Mouse (Mus musculus): ENCODE data around the gene Otop1. TPM values are rescaled to one million over a fixed set of nuclear protein-coding genes. Genes with fewer than 3 reads are reported as not detected.

Otop1 gene
- not detected in 2 replicates for polyA plus RNA-seq (2014; fragmentation: Nextera tagmentation; extraction: Ambion mirVana)

- H3K27me3 ChIP-seq (ENCODE audit: control insufficient read depth, insufficient read depth, low read length): peaks cover 47% of the 10 kb centered on the region
Observed at GRCm38 (mm10) chr5:38275771-38276170, at the start of gene Otop1. Gene Otop1, plus strand, starts transcription at chr5:38275972.

DNA sequence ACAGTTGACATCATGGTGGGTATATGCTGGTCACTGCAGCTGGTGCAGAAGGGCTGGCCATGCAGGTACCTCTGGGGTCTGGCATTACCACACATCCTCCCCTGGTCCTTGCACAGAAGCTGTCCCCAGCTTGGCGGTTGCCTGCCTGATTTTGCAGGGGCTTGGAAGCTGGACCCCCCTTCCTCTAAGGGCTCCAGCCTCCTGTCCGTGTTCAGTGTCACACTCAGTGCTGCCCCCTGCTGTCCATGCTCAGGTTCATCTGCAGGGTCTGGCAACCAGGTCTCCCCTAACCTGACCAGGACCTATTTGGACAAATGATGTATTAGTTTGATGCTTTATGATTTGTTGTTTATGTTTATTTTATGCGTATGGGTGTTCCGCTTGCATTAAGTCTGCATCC, 40.4 kb upstream of the Otop1 start:
- H3K36me3 ChIP-seq (ENCODE audit: control insufficient read depth, insufficient read depth, low read length): no peaks in the 10 kb centered on the region; the same call in 1 of the 2 replicates
- DNase-seq (ENCODE audit: low spot score): peak; percentile 74
- no peaks in the 10 kb centered on the region for H3K27me3 ChIP-seq (ENCODE audit: control insufficient read depth, insufficient read depth, low read length)
- no peaks in the 10 kb centered on the region for H3K4me1 ChIP-seq (replicated peaks; ENCODE audit: control insufficient read depth, insufficient read depth, low read length)
- WGBS: 59% methylated on average over 4 of the region's 4 CpGs
- no peak overlapping the region for H3K4me3 ChIP-seq (ENCODE audit: low read depth, low read length)
- no peak overlapping the region for H3K4me2 ChIP-seq (ENCODE audit: low read depth, low read length, severe bottlenecking)
- no peaks in the 10 kb centered on the region for H3K9me3 ChIP-seq (ENCODE audit: control insufficient read depth, low read length)
- peak; percentile 64 for ATAC-seq (replicated peaks; ENCODE audit: low FRiP score)
- no peak overlapping the region for H3K9ac ChIP-seq (ENCODE audit: low read length)
- H3K27ac ChIP-seq (ENCODE audit: low read depth, low read length): no peak overlapping the region

More at GRCm38 (mm10) chr5:38275771-38276170, at the start of gene Otop1:
- H3K9me3 ChIP-seq (ENCODE audit: control insufficient read depth, low read length): no peaks in the 10 kb centered on the region
- H3K27ac ChIP-seq (ENCODE audit: low read depth, low read length): no peak within 1 kb of the TSS
- no peak for DNase-seq (ENCODE audit: low spot score)
- peak within 1 kb of the TSS; percentile 17; the same call in 1 of the 2 replicates for H3K4me3 ChIP-seq (ENCODE audit: low read depth, low read length)
- no peak for ATAC-seq (replicated peaks; ENCODE audit: low FRiP score)
- H3K9ac ChIP-seq (ENCODE audit: low read length): no peak within 1 kb of the TSS
- WGBS: 2% methylated on average over 4 of the region's 4 CpGs
- peaks cover 6% of the 10 kb centered on the region; the same call in 1 of the 2 replicates for H3K4me1 ChIP-seq (replicated peaks; ENCODE audit: control insufficient read depth, insufficient read depth, low read length)
- H3K4me2 ChIP-seq (ENCODE audit: low read depth, low read length, severe bottlenecking): 0 out of 2 replicates have a peak within 1 kb of the TSS, but pooled peaks have one; percentile 39
- H3K36me3 ChIP-seq (ENCODE audit: control insufficient read depth, insufficient read depth, low read length): no peaks in the 10 kb centered on the region

- H3K4me1 ChIP-seq (replicated peaks; ENCODE audit: control insufficient read depth, insufficient read depth, low read length): peaks cover 2% of the 10 kb centered on the region; the same call in 1 of the 2 replicates
- H3K27ac ChIP-seq (ENCODE audit: low read depth, low read length): no peak overlapping the region
- no peaks in the 10 kb centered on the region; the same call in 1 of the 2 replicates for H3K36me3 ChIP-seq (ENCODE audit: control insufficient read depth, insufficient read depth, low read length)
- H3K27me3 ChIP-seq (ENCODE audit: control insufficient read depth, insufficient read depth, low read length): no peaks in the 10 kb centered on the region
- no peak for ATAC-seq (replicated peaks; ENCODE audit: low FRiP score)
- H3K9me3 ChIP-seq (ENCODE audit: control insufficient read depth, low read length): no peaks in the 10 kb centered on the region
- H3K4me2 ChIP-seq (ENCODE audit: low read depth, low read length, severe bottlenecking): no peak overlapping the region
- WGBS: 90% methylated on average over 2 of the region's 2 CpGs
- no peak overlapping the region for H3K9ac ChIP-seq (ENCODE audit: low read length)
- H3K4me3 ChIP-seq (ENCODE audit: low read depth, low read length): no peak overlapping the region
- DNase-seq (ENCODE audit: low spot score): peak; percentile 29
Observed at GRCm38 (mm10) chr5:38236627-38237026, 39.1 kb upstream of the Otop1 start.

DNA sequence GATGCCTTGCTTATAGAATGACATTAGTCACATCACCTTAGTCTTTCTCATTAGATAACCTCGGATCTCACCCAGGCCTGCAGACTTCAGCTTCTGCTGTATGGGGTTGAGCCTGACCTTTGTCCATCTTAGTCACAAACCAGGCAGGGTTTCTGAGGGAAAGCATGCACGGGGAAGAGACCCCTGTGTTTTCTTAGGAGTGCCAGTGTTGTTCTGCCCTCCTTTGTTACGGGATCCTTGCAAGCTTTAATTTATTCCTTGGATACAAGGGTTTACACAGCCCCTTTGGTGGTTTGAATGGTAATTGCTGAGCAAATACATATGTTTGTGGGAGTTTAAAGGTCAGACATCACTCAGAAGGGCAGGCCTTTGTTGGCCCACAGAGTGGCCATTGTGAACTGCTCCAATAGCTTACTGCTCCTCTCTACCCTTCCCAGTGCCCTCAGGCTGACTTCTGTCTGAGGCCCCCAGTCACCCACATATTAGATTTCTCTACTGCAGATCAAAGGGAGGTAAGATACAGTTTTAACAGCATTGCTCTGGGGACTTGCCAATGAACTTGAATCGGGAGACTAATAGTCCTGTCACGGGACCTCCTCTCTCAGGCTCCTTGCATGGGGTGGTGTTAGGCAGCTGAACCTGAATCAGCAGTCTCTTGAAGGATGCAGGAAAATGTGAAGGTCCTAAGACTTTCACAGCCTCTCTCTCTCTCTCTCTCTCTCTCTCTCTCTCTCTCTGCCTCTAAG, 34.9 kb upstream of the Otop1 start:
- Histone ChIP-seq H3K9me3 (ENCODE audit: control insufficient read depth, low read length) (no peaks in the 10 kb centered on the region), H3K4me1 (replicated peaks; ENCODE audit: control insufficient read depth, insufficient read depth, low read length) (peaks cover 2% of the 10 kb centered on the region; the same call in 1 of the 2 replicates), H3K9ac (ENCODE audit: low read length) (no peak overlapping the region), H3K4me2 (ENCODE audit: low read depth, low read length, severe bottlenecking) (no peak overlapping the region), H3K27me3 (ENCODE audit: control insufficient read depth, insufficient read depth, low read length) (no peaks in the 10 kb centered on the region), H3K27ac (ENCODE audit: low read depth, low read length) (no peak overlapping the region), H3K36me3 (ENCODE audit: control insufficient read depth, insufficient read depth, low read length) (no peaks in the 10 kb centered on the region), H3K4me3 (ENCODE audit: low read depth, low read length) (no peak overlapping the region)
- WGBS: 32% methylated on average over 5 of the region's 5 CpGs
- DNase-seq (ENCODE audit: low spot score): peak; percentile 36
- no peak for ATAC-seq (replicated peaks; ENCODE audit: low FRiP score)

GRCm38 (mm10) chr5:38241473-38241834, 34.3 kb upstream of the Otop1 start:
- ATAC-seq (replicated peaks; ENCODE audit: low FRiP score) (no peak), DNase-seq (ENCODE audit: low spot score) (peak; percentile 41)
- Histone ChIP-seq H3K4me1 (replicated peaks; ENCODE audit: control insufficient read depth, insufficient read depth, low read length) (peaks cover 2% of the 10 kb centered on the region; the same call in 1 of the 2 replicates), H3K4me2 (ENCODE audit: low read depth, low read length, severe bottlenecking) (no peak overlapping the region), H3K27ac (ENCODE audit: low read depth, low read length) (no peak overlapping the region), H3K36me3 (ENCODE audit: control insufficient read depth, insufficient read depth, low read length) (no peaks in the 10 kb centered on the region), H3K27me3 (ENCODE audit: control insufficient read depth, insufficient read depth, low read length) (no peaks in the 10 kb centered on the region), H3K4me3 (ENCODE audit: low read depth, low read length) (no peak overlapping the region), H3K9me3 (ENCODE audit: control insufficient read depth, low read length) (no peaks in the 10 kb centered on the region), H3K9ac (ENCODE audit: low read length) (no peak overlapping the region)
- 89% methylated on average over 3 of the region's 3 CpGs for WGBS

DNA sequence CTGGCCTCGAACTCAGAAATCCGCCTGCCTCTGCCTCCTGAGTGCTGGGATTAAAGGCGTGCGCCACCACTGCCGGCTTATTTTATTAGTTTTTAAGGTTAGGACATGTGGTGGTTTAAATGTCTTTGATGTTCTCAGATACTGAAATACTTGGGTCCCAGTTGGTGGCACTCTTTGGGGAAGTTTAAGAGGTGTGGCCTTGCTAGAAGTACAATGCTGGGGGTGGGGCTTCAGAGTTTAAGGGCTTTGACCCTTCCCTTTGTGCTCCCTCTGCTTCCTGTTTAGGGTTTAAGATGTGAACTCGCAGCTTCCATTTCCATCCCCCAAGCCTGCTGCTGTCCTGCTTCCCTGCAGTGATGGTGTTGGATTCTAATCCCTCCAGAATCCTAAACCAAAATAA, 33.8 kb upstream of the Otop1 start:
- no peak for ATAC-seq (replicated peaks; ENCODE audit: low FRiP score)
- Histone ChIP-seq H3K4me1 (replicated peaks; ENCODE audit: control insufficient read depth, insufficient read depth, low read length) (peaks cover 2% of the 10 kb centered on the region; the same call in 1 of the 2 replicates), H3K27ac (ENCODE audit: low read depth, low read length) (no peak overlapping the region), H3K9me3 (ENCODE audit: control insufficient read depth, low read length) (no peaks in the 10 kb centered on the region), H3K27me3 (ENCODE audit: control insufficient read depth, insufficient read depth, low read length) (no peaks in the 10 kb centered on the region), H3K4me2 (ENCODE audit: low read depth, low read length, severe bottlenecking) (no peak overlapping the region), H3K36me3 (ENCODE audit: control insufficient read depth, insufficient read depth, low read length) (no peaks in the 10 kb centered on the region), H3K9ac (ENCODE audit: low read length) (no peak overlapping the region), H3K4me3 (ENCODE audit: low read depth, low read length) (no peak overlapping the region)
- 82% methylated on average over 6 of the region's 6 CpGs for WGBS
- DNase-seq (ENCODE audit: low spot score): peak; percentile 20

- H3K9me3 ChIP-seq (ENCODE audit: control insufficient read depth, low read length): no peaks in the 10 kb centered on the region; the same call in 1 of the 2 replicates
- no peak overlapping the region for H3K4me2 ChIP-seq (ENCODE audit: low read depth, low read length, severe bottlenecking)
- WGBS: 43% methylated on average over 4 of the region's 4 CpGs
- H3K4me1 ChIP-seq (replicated peaks; ENCODE audit: control insufficient read depth, insufficient read depth, low read length): no peaks in the 10 kb centered on the region
- H3K4me3 ChIP-seq (ENCODE audit: low read depth, low read length): no peak overlapping the region
- DNase-seq (ENCODE audit: low spot score) (no peak), ATAC-seq (replicated peaks; ENCODE audit: low FRiP score) (no peak)
- H3K36me3 ChIP-seq (ENCODE audit: control insufficient read depth, insufficient read depth, low read length): no peaks in the 10 kb centered on the region
- H3K27me3 ChIP-seq (ENCODE audit: control insufficient read depth, insufficient read depth, low read length): no peaks in the 10 kb centered on the region
- no peak overlapping the region for H3K27ac ChIP-seq (ENCODE audit: low read depth, low read length)
- no peak overlapping the region for H3K9ac ChIP-seq (ENCODE audit: low read length)
Observed at GRCm38 (mm10) chr5:38255195-38255594, 20.6 kb upstream of the Otop1 start.

- 80% methylated on average over 3 of the region's 3 CpGs for WGBS
- H3K4me3 ChIP-seq (ENCODE audit: low read depth, low read length): no peak overlapping the region
- DNase-seq (ENCODE audit: low spot score): no peak
- H3K27me3 ChIP-seq (ENCODE audit: control insufficient read depth, insufficient read depth, low read length): no peaks in the 10 kb centered on the region
- no peak overlapping the region for H3K9ac ChIP-seq (ENCODE audit: low read length)
- H3K4me1 ChIP-seq (replicated peaks; ENCODE audit: control insufficient read depth, insufficient read depth, low read length): no peaks in the 10 kb centered on the region
- H3K36me3 ChIP-seq (ENCODE audit: control insufficient read depth, insufficient read depth, low read length): no peaks in the 10 kb centered on the region
- no peak for ATAC-seq (replicated peaks; ENCODE audit: low FRiP score)
- H3K4me2 ChIP-seq (ENCODE audit: low read depth, low read length, severe bottlenecking): no peak overlapping the region
- H3K9me3 ChIP-seq (ENCODE audit: control insufficient read depth, low read length): no peaks in the 10 kb centered on the region; the same call in 1 of the 2 replicates
- H3K27ac ChIP-seq (ENCODE audit: low read depth, low read length): no peak overlapping the region
Observed at GRCm38 (mm10) chr5:38255644-38256043, 20.1 kb upstream of the Otop1 start.

DNA sequence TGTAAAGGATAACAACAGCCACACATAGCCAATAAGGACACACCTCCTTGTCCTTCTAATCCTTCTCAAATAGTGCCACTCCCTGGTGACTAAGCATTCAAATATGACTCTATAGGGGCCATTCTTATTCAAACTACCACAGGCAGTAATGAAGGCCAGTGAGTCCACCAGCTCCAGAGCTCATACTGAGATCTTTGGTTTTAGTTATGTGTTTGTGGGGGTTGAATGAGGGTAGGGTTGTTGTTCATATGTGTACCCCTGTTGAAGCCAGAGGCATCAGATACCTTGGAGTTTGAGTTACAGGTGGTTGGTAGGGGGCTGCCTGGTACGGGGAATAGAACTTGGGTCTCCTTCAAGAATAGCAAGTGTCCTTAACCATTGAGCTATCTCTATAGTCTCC, 19.2 kb upstream of the Otop1 start:
- H3K9ac ChIP-seq (ENCODE audit: low read length): no peak overlapping the region
- no peaks in the 10 kb centered on the region for H3K36me3 ChIP-seq (ENCODE audit: control insufficient read depth, insufficient read depth, low read length)
- no peak overlapping the region for H3K4me3 ChIP-seq (ENCODE audit: low read depth, low read length)
- no peaks in the 10 kb centered on the region; the same call in 1 of the 2 replicates for H3K9me3 ChIP-seq (ENCODE audit: control insufficient read depth, low read length)
- WGBS: 81% methylated on average over 1 of the region's 1 CpGs
- no peak overlapping the region for H3K27ac ChIP-seq (ENCODE audit: low read depth, low read length)
- ATAC-seq (replicated peaks; ENCODE audit: low FRiP score) (no peak), DNase-seq (ENCODE audit: low spot score) (no peak)
- no peaks in the 10 kb centered on the region for H3K4me1 ChIP-seq (replicated peaks; ENCODE audit: control insufficient read depth, insufficient read depth, low read length)
- H3K27me3 ChIP-seq (ENCODE audit: control insufficient read depth, insufficient read depth, low read length): no peaks in the 10 kb centered on the region
- no peak overlapping the region for H3K4me2 ChIP-seq (ENCODE audit: low read depth, low read length, severe bottlenecking)

All from forebrain, embryonic 11.5 days (tissue).